Mouse (Mus musculus) liver, adult 2 months (tissue): ENCODE measurements around the gene Mutyh.

Source experiments
- CTCF ChIP-seq: fragments of 200-500 bp; IDR thresholded peaks from 2 replicates; pipeline ENCODE4 v1.5.1; 2011; ENCODE audit warnings: low read depth, low read length, control low read depth
- POLR2A ChIP-seq: fragments of 200-500 bp; IDR thresholded peaks from 2 replicates; pipeline ENCODE4 v1.6.1; 2011; ENCODE audit warnings: low read length, control low read depth; ENCODE audit not compliant: insufficient read depth; ENCODE audit errors: extremely low read depth

GRCm38 (mm10) chr4:116786587-116786986 lies 20.9 kb upstream of the Mutyh start:
- TF ChIP-seq POLR2A, result no peak
- peak; percentile 40 for TF ChIP-seq CTCF
